Mouse (Mus musculus): ENCODE results near the gene Tcstv1. TPM values are rescaled to one million over a fixed set of nuclear protein-coding genes. Genes with fewer than 3 reads are reported as not detected.
"Not testable (repeated sequence)": the region's sequence is repeated elsewhere in the genome, so short reads cannot be mapped to it uniquely, and the experiment has no call there.

Tcstv1 gene
- not detected in 2 replicates for polyA plus RNA-seq (2012; rRNA removed)

DNA sequence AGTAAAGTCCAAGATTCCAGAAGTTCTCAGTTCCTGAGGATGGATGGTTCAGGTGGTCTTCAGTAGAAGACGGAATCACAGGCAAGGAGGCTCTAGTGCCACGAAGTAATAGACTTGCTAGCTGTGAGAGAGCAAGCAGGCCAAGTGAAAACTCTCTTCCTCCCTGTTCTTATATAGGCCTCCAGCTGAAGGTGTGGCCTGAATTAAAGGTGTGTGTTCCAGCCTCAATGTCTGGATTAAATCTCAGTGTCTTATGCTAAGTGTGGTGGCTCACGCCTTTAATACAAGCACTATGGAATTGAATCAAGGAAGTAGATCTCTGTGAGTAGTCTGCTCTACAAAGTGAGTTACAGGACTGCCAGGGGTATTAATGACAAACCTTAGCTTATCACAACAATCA lies at the start of gene Tcstv1:
Gene Tcstv1, minus strand, starts transcription at position 101 of the 400 bp plus-strand sequence.
- DNase-seq (ENCODE audit: extremely low spot score in 1 of 2, low spot score in 1 of 2), result not testable (repeated sequence)

DNA sequence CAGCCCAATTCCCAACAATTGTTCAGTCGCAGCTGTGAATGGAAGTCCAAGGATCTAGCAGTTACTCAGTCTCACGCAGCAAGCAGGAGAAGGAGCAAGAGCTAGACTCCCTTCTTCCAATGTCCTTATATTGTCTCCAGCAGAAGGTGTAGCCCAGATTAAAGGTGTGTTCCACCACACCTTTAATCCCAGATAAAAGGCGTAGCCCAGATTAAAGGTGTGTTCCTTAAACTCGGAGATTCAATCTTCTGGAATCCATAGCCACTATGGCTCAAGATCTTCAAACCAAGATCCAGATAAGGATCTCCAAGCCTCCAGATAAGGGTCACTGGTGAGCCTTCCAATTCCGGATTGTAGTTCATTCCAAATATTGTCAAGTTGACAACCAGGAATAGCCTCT lies 34.6 kb upstream of the Tcstv1 start, which contains the start of gene Gm21761:
Gene Gm21761, minus strand, starts transcription at position 101 of the 400 bp plus-strand sequence.
- not testable (repeated sequence) for DNase-seq (ENCODE audit: extremely low spot score in 1 of 2, low spot score in 1 of 2)

DNA sequence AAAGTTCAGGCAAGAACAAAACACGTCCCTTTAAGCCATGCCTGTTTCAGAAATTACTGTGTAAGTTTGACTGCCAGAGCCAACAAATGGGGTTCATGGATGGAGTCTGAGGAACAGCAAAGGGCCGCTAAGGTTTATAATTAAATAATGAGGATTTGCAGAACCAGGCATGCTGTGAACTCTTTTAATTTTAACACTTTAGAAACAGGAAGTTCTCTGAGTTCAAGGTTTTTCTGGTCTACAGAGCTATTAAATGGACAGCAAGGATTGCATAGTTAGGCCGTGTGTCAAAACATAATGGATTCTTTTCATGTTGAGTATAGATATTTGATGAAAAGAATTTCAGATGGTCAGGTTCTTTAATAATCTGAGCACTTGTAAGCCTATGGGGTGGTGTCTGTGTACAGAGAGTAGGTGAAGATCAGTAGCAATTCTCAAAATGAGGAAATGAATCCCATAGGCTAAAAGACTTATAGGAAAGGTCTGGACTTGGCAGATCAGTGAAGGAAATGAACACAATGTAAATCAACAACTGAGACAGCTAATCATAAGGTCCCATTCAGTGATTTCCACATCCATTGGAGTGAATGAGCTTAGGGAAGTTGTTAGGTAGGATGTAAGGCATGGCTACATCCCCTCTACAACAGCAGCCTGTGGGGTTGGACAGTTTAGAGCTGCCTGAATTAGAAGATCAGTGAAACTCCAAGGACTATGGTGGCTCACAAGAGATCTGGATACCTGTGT lies 30.2 kb upstream of the Tcstv1 start:
- not testable (repeated sequence) for DNase-seq (ENCODE audit: extremely low spot score in 1 of 2, low spot score in 1 of 2)

DNA sequence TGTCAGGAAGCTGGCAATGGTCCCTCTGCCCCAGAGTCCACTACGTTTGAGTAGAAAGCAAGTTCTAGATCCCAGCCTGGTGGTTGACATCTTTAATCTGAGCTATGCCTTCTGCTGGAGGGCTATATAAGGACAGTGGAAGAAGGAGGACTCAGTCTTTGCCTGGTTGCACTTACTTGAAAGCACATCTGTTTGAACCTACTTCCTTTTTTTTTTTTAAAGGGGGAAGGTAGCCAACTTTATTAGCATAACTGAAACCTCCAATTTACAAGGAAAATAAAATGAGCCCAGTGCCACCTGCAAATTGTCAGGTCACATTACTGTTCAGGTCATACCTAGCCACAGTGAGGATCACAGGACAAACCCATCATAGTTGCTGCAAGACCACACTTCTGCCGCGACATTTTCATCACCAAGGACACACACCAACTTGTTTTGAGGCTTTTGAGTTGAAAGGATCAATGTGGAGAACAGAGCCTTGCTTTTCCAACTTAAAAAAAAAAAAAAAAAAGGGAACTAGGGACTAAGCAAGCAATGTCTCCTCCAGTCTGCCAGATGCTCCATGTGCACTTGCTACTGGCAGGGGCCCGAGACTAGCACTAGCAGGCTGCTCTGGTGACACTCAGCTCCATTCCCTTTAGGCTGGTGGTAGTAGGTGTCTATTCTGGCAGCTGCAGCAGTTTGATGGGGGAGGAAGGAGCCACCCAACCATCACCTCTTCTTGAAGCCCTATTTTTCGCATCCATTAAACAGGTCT lies 22.6 kb upstream of the Tcstv1 start:
- DNase-seq (ENCODE audit: extremely low spot score in 1 of 2, low spot score in 1 of 2), result not testable (repeated sequence)

DNA sequence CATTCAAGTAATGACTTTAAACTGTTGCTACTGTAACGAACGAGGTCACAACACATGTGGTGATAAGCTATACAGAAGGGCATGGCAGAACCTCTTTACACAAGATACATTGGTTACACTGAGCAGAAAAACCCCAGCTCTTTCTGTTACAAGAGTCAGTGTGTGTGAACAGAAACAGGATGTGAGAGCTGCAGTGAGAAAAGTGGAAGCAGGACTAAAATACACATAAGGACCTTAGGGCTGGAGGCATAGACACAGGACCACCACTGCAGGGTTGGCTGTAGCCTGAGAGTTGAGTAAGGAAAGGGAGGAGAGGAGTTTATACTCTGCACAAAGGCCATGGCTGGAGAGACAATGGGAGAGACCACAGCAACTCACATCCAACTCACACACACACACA lies 21.9 kb upstream of the Tcstv1 start:
- DNase-seq (ENCODE audit: extremely low spot score in 1 of 2, low spot score in 1 of 2), result not testable (repeated sequence)

DNA sequence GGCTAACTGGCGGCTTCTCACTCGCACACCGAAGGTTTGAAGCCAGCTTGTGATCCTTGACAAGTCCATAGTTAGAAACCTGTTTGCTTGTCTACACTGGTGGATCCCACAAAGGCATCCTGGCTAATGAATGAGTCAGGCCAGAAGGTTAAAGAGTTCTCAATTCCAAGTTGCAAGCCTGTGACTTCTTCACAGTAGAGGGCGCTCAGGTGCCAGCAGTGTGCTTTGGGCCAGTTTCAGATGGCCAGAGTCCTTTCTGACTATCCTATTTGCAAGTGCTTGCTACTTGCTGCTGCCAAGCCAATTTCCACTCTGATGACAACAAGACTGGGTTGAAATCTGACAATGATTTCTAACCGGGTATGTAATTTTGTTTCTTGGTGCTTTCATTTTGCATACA lies 4.0 kb upstream of the Tcstv1 start:
- DNase-seq (ENCODE audit: extremely low spot score in 1 of 2, low spot score in 1 of 2), result not testable (repeated sequence)

DNA sequence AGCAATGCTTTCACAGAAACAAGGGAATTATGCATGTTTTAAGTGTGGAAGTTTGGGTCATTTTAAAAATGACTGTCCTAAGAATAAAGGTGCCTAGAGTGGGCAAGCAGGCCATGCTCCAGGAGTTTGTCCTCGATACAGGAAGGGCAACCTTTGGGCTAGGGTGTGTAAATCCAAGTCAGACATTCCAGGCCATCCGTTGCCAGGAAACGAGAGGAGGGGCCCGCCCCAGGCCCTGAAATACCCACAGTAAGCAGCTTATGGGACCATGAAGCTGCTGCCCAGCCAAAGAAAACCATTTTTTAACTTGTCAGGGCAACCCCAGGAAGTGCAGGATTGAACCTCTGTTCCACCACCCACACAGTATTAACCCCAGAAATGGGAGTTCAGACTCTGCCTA lies 7.7 kb downstream of the Tcstv1 start:
- not testable (repeated sequence) for DNase-seq (ENCODE audit: extremely low spot score in 1 of 2, low spot score in 1 of 2)

DNA sequence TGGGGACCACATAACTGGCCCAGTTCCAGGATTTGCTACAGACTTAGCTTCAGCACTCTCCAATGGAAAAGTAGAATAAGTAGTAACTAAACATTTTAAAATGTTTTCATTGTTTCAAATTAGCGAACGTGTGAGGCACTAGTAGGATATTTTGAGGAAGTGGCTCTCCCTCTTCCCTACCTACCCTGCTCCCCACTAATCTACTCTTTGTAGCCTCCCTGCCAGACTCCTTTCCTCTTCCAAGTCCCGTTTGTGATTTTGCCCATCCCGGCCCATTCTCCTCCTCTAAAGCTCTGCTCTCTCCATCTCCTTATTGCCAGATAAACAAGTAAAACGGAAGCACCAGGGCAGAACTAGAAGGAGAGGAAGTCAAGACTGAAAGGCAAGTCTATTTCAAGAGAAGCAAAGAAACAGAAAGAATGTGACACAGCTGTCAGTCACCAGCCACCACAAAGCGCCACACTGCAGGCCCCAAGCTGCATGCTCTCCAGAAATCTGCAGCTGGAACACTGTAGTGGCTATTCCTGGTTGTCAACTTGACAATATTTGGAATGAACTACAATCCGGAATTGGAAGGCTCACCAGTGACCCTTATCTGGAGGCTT lies 30.1 kb downstream of the Tcstv1 start:
- DNase-seq (ENCODE audit: extremely low spot score in 1 of 2, low spot score in 1 of 2), result not testable (repeated sequence)

DNA sequence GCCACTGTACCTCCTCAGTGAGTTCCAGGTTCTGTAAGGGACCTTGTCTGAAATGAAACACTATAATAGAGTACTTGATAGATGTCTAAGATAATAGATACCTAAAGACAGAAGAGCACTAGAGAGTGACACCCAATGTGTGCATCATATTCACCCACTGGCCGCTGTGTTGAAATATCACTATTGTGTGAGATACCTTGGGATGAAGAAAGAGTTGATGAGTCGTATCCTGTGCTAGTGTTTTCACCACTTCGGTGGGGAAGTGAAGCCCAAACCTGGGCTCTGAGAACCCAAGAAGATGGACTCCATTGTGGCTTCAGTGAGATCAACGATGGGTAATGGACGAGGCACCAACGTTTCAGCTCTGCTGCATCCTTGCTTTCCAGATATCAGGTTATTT lies 32.2 kb downstream of the Tcstv1 start:
- not testable (repeated sequence) for DNase-seq (ENCODE audit: extremely low spot score in 1 of 2, low spot score in 1 of 2)

Other genes starting within 250 kb of the Tcstv1 start
- gene Hmgcs1, start 204.4 kb downstream of the Tcstv1 start, polyA plus RNA-seq (2012; rRNA removed), result 174 and 189 TPM in 2 replicates
- gene Nim1k, start 138.9 kb downstream of the Tcstv1 start, polyA plus RNA-seq (2012; rRNA removed), result 9.2 and 10.2 TPM in 2 replicates
- gene Zfp131, start 103.9 kb downstream of the Tcstv1 start, polyA plus RNA-seq (2012; rRNA removed), result 29.3 and 30.3 TPM in 2 replicates
- gene AF067063, start 64.6 kb downstream of the Tcstv1 start, polyA plus RNA-seq (2012; rRNA removed), result not detected in 2 replicates
- gene D13Ertd608e, start 58.8 kb downstream of the Tcstv1 start, polyA plus RNA-seq (2012; rRNA removed), result not detected in 2 replicates
- not detected in 2 replicates for gene Gm21761, start 34.5 kb upstream of the Tcstv1 start, polyA plus RNA-seq (2012; rRNA removed)
- not detected in 2 replicates for gene B020031M17Rik, start 56.0 kb upstream of the Tcstv1 start, polyA plus RNA-seq (2012; rRNA removed)
- gene Gm36079, start 132.2 kb upstream of the Tcstv1 start, polyA plus RNA-seq (2012; rRNA removed), result not detected in 2 replicates
- gene Gm21188, start 157.4 kb upstream of the Tcstv1 start, polyA plus RNA-seq (2012; rRNA removed), result 0.11 and 0.16 TPM in 2 replicates
- gene Gm20767, start 245.5 kb upstream of the Tcstv1 start, polyA plus RNA-seq (2012; rRNA removed), result not detected in 2 replicates

Data from frontal cortex, adult 2 months (tissue).